Mouse (Mus musculus) embryonic fibroblast, embryonic 13.5 days (primary cell): ENCODE measurements at regions not wholly inside any gene's neighbourhood (a gene's known extent, or its start where the extent isn't known, plus 50 kb on each side); places are given as distances from the start of the nearest gene placed in this dataset.

Experiments
- H3K27ac ChIP-seq: 2 replicates; pipeline ENCODE4 v1.5.1; 2012; ENCODE audit warnings: low read length, control low read depth, inconsistent platforms; ENCODE audit not compliant: insufficient read depth
- H3K4me1 ChIP-seq: 2 replicates; pipeline ENCODE4 v1.6.1; 2011; ENCODE audit warnings: low read length; ENCODE audit not compliant: control insufficient read depth, insufficient read depth
- H3K4me3 ChIP-seq: 2 replicates; pipeline ENCODE4 v1.5.1; 2011; ENCODE audit warnings: mild to moderate bottlenecking, control low read depth, low read length; ENCODE audit not compliant: insufficient read depth
- CTCF ChIP-seq: IDR thresholded peaks from 2 replicates; pipeline ENCODE4 v1.5.1; 2011; ENCODE audit warnings: mild to moderate bottlenecking, control low read depth, low read length, moderate library complexity, borderline replicate concordance; ENCODE audit not compliant: insufficient read depth
- POLR2A ChIP-seq: IDR thresholded peaks from 2 replicates; pipeline ENCODE4 v1.6.1; 2011; ENCODE audit warnings: low read depth, mild to moderate bottlenecking, control low read depth, low read length, moderate library complexity

DNA sequence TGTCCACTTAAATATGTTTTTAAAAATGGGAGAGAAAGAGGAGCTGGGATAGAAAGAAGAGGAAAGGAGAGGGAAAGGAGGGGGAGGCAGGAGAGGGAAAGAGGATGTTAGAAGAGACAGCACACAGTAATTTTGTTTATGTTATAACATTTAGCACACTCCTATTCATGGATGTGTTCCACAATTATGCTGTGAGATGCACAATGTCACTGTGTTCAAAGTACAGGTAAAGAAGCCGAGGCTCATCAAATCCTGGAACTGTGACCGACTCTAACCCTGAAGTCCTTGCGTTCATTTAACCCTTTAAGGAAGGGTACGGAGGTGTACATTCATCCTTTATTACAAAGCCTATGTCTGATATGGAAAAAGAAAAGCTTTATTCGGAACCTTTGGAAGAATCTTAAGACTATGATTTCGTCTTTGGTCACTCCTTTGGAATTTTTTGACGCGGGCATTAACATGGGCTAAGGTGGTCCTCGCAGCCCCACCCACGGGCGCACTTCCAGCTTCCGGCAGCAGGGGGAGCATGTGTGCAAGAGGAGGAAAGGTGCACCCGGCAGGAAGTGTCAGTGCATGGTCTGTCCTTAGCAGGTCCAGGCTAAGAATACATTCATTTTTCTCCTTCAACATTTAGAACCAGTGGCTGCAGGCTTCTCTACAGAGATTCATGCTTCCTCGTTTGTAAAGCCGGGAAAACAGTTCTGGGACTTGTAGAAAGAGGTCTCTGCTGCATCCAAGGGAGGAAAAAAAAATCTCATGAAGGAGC, 297.2 kb upstream of the Klf3 start:
- 0 out of 2 replicates have a peak, but pooled peaks have one; percentile 6 for TF ChIP-seq POLR2A
- TF ChIP-seq CTCF = peak; percentile 95
- Histone ChIP-seq H3K4me1 (peaks cover 10% of the 10 kb centered on the region), H3K27ac (peak overlapping the region; percentile 96), H3K4me3 (no peak overlapping the region)

GRCm38 (mm10) chr5:64508565-64508964, 294.6 kb upstream of the Klf3 start:
- TF ChIP-seq CTCF (no peak), POLR2A (no peak)
- H3K4me1 ChIP-seq = peaks cover 5% of the 10 kb centered on the region; the same call in 1 of the 2 replicates
- no peak overlapping the region for H3K4me3 ChIP-seq
- H3K27ac ChIP-seq = no peak overlapping the region

DNA sequence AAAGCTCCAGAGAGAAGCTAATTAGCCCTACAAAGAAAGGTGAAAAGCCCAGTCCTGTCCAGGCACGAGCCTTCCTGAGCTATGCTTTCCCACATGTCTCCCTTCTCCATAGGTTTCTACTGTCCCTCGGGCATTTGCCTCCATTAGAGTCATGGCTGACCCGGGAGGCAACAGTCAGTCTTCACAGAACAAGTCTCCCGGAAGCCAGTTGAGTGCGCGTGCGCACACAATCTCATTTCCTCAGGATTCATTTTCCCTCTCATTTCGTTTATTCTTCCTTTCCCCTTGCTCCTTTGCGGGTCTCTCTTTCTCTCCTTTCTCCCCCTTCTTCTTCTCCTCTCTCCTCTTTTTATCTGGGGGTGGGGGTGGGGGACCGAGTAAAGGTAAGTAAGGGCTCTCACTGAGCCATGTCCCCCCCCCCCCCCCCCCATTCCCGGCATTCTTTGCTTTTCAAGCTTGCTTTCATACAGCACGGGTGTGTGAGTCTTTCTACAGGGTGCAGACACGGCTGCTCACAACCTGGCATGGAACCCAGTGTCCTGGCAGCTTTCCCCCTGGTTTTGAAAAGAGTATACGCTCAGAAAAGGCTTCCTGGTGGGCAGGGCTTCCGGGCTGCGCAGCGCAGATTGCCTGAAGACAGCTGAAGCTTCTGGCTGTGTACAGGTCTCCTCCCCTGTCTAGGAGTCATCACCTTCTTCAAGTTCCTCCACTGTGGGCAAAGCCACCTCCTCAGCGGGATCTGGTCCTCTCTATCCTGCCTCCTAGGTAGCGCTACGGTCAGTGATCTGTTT, 289.8 kb upstream of the Klf3 start:
- Histone ChIP-seq H3K4me1 (0 out of 2 replicates have a peak, but pooled peaks cover 2% of the 10 kb centered on the region), H3K27ac (no peak overlapping the region), H3K4me3 (no peak overlapping the region)
- no peak for TF ChIP-seq CTCF
- no peak for TF ChIP-seq POLR2A

DNA sequence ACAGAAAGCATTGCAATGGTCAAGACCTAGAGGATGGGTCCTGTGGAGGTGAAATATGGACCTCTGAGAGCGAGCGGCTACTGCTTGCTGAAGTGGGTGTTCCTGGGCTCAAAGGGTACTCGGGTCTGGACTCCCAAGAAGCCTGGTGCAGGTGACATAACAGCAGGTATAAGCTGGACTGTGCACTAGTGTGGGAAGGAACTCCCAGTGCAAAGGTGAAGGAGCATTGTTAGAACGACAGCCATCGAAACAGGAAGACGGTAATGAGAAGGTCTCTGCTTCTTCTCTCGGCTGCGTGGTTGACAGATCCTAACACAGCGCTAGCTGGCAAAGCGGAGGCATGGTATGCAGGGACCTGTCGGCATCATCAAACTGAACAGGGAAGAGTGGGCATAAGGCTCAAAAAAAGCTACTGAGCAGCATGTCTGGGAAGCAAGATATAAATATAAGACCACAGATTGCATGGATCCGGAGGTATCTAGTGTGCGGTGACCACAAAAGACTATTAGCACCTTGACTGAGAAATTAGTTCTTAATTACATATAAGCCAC, 287.0 kb upstream of the Klf3 start:
- no peak for TF ChIP-seq POLR2A
- no peak for TF ChIP-seq CTCF
- Histone ChIP-seq H3K4me3 (no peak overlapping the region), H3K4me1 (peaks cover 3% of the 10 kb centered on the region), H3K27ac (no peak overlapping the region)

- Histone ChIP-seq H3K4me3 (no peak overlapping the region), H3K4me1 (peaks cover 3% of the 10 kb centered on the region), H3K27ac (no peak overlapping the region)
- TF ChIP-seq POLR2A (no peak), CTCF (no peak)
These were observed 285.9 kb upstream of the Klf3 start for GRCm38 (mm10) chr5:64517241-64517640.

- Histone ChIP-seq H3K4me1 (peaks cover 3% of the 10 kb centered on the region), H3K27ac (no peak overlapping the region), H3K4me3 (no peak overlapping the region)
- TF ChIP-seq POLR2A (no peak), CTCF (no peak)
These were observed 285.4 kb upstream of the Klf3 start for GRCm38 (mm10) chr5:64517835-64518234.

GRCm38 (mm10) chr5:64519036-64519435, 284.2 kb upstream of the Klf3 start:
- no peak overlapping the region for H3K4me3 ChIP-seq
- no peak for TF ChIP-seq CTCF
- TF ChIP-seq POLR2A = no peak
- peaks cover 3% of the 10 kb centered on the region for H3K4me1 ChIP-seq
- no peak overlapping the region for H3K27ac ChIP-seq

DNA sequence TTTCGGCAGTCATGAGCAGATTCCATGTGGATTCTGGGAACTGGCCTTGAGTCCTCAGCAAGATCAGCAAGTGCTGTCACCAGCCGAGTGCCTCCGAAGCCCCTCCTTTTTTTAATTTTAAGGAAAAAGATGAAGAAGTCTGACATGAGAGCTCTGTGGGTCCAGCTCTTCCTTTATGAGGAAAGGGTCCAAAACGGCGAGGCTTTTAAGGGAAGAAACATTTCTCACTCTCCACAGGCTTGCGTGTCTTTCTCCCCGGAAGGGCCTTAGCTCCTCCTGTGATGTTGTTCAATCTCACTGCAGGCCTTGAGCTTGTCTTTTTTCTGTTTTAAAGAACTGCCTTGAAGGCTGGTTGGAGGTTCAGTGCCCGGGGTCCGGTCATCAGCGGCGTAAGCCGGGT, 283.5 kb upstream of the Klf3 start:
- Histone ChIP-seq H3K27ac (no peak overlapping the region), H3K4me3 (no peak overlapping the region), H3K4me1 (peaks cover 3% of the 10 kb centered on the region)
- TF ChIP-seq CTCF (no peak), POLR2A (no peak)

DNA sequence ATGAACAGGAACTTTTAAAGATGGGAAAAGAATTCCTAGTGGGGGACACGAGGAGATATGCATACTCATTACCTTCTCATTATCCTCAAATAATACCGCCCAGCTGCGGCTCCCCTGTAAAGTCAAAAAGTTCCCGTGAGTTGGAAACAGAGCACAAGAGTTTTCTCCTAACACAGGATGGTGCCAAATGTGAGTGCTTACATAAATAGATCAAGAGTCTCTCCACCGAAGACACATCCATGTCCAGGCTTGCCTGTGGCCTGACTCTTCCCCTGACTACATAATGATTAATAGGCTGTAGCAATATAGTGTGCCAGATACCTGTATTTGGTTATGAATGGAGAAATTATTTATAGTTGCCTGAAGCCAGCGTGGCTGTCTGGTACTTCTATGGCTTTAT, 281.8 kb upstream of the Klf3 start:
- Histone ChIP-seq H3K27ac (peak overlapping the region; percentile 71), H3K4me1 (peaks cover 3% of the 10 kb centered on the region), H3K4me3 (no peak overlapping the region)
- no peak for TF ChIP-seq CTCF
- no peak for TF ChIP-seq POLR2A
